ENCODE assay signal across 21 mouse cellular contexts in the genomic region with DNA sequence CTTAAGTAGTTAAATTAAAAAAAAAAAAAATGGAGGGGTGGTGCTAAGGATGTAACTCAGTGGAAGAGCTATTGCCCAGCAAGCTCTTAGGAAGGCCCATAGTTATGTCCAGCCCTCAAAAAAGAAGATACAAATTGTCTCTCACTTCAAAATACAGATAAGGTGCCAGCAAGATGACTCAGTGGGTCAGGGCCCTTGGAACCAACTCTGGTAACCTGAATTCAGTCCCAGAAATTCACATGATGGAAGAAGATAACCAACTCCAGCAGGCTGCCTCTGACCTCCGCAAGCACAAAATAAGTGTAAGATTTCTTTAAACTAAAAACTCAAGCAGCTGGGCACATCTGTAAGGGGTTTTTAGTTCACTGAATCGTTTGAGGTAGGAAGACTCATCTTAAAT. TPM values are rescaled to one million over a fixed set of nuclear protein-coding genes. Genes with fewer than 3 reads are reported as not detected.
DNase-seq lines count a peak whose midpoint lies in the region; ATAC-seq and TF ChIP-seq lines count a peak whose summit lies in the region.
"Had no signal": no experiment of that assay in that cellular context is flagged by ENCODE, and none has a peak within 500 bp of the region (broad histone marks: within the 10 kb centered on the region; RNA-seq: fewer than 3 reads in every experiment).

No protein-coding gene starts in this region.

- no peak for TF ChIP-seq POLR2A in lung, adult 2 months (IDR thresholded peaks at IDR 0.05; ENCODE audit: borderline replicate concordance, extremely low read depth, low read depth, low read length)

- no peaks in the 10 kb centered on the region for H3K9me3 ChIP-seq in intestine, embryonic 15.5 days
- H3K9me3 ChIP-seq: embryonic facial prominence, embryonic 13.5 days; forebrain, embryonic 13.5 days; heart, embryonic 10.5 days; hindbrain, embryonic 13.5 days had no signal

- H3K4me3 ChIP-seq in lung, adult 2 months (replicated peaks; ENCODE audit: extremely low read depth, low read depth, low read length): no peak overlapping the region
- H3K4me3 ChIP-seq in intestine, embryonic 15.5 days (replicated peaks): no peak overlapping the region
- H3K4me3 ChIP-seq: embryonic facial prominence, embryonic 13.5 days; forebrain, embryonic 13.5 days; heart, embryonic 10.5 days; hindbrain, embryonic 13.5 days had no signal

- H3K27ac ChIP-seq in intestine, embryonic 15.5 days: no peak overlapping the region
- H3K27ac ChIP-seq: embryonic facial prominence, embryonic 13.5 days; forebrain, embryonic 13.5 days; heart, embryonic 10.5 days; hindbrain, embryonic 13.5 days; hindbrain, postnatal 0 days had no signal

- DNase-seq in adrenal gland, adult (ENCODE audit: inconsistent age in 2 of 2, low spot score in 1 of 2): peak; percentile 64 to 84
- no peak for DNase-seq in adrenal gland, postnatal 4 days (ENCODE audit: low spot score in 2 of 2)
- peak; percentile 38 for DNase-seq in ovary, adult 18-20 months (ENCODE audit: low spot score)
- no peak for DNase-seq in ovary, postnatal 36 days (ENCODE audit: low spot score)
- peak; percentile 55 for DNase-seq in adrenal gland, postnatal 14 days
- peak; percentile 60 for DNase-seq in skeletal muscle tissue, adult 2 months (ENCODE audit: low read depth, low spot score)
- DNase-seq in lung, adult 2 months: no peak
- DNase-seq: cerebellum, adult 18-20 months; cerebellum, adult 9-11 months; cerebellum, postnatal 36 days; heart, adult 18-20 months; heart, postnatal 10 days; kidney, adult 18-20 months had no signal

- no peaks in the 10 kb centered on the region for H3K27me3 ChIP-seq in intestine, embryonic 15.5 days (replicated peaks)
- H3K27me3 ChIP-seq: embryonic facial prominence, embryonic 13.5 days; forebrain, embryonic 13.5 days; hindbrain, embryonic 13.5 days; Patski had no signal

- H3K4me2 ChIP-seq in intestine, embryonic 15.5 days (replicated peaks): no peak overlapping the region
- H3K4me2 ChIP-seq: embryonic facial prominence, embryonic 13.5 days; forebrain, embryonic 13.5 days; hindbrain, embryonic 13.5 days had no signal

- 66% methylated on average over 2 of the region's 2 CpGs for WGBS in lung, adult 2 months
- 89% methylated on average over 2 of the region's 2 CpGs for WGBS in intestine, embryonic 15.5 days

- no peak for TF ChIP-seq CTCF in lung, adult 2 months (IDR thresholded peaks at IDR 0.05; ENCODE audit: insufficient read depth, low read length)

- peaks cover 17% of the 10 kb centered on the region for H3K36me3 ChIP-seq in intestine, embryonic 15.5 days

- H3K4me1 ChIP-seq in lung, adult 2 months (ENCODE audit: control insufficient read depth, insufficient read depth, low read length): no peaks in the 10 kb centered on the region
- H3K4me1 ChIP-seq in intestine, embryonic 15.5 days (replicated peaks): no peaks in the 10 kb centered on the region
- H3K4me1 ChIP-seq: embryonic facial prominence, embryonic 13.5 days; forebrain, embryonic 13.5 days; heart, embryonic 10.5 days; hindbrain, embryonic 13.5 days had no signal

- no peak for ATAC-seq in intestine, embryonic 15.5 days
- ATAC-seq: activated CD4-positive, CD25-positive, alpha-beta regulatory T cell, adult 4 months; forebrain, embryonic 13.5 days; hindbrain, postnatal 0 days; Patski had no signal

- H3K9ac ChIP-seq in intestine, embryonic 15.5 days: no peak overlapping the region
- H3K9ac ChIP-seq: embryonic facial prominence, embryonic 13.5 days; forebrain, embryonic 13.5 days; hindbrain, embryonic 13.5 days had no signal

RNA-seq across cellular contexts. Expression of a gene that starts 10.5 kb away (rescaled TPM):
- total RNA-seq in adrenal gland, postnatal 4 days (2021): 100 to 1,000 TPM; 311 to 322 TPM
- 348 and 368 TPM in 2 replicates for total RNA-seq in adrenal gland, postnatal 14 days (2021)
- 602 and 729 TPM in 2 replicates for polyA plus RNA-seq in lung, adult 2 months (2012; rRNA removed)
- polyA plus RNA-seq in intestine, embryonic 15.5 days (2015; fragmentation: Nextera tagmentation; extraction: Ambion mirVana): 404 and 407 TPM in 2 replicates

RNA-seq across cellular contexts. Expression of a gene that starts 43.1 kb away (rescaled TPM):
- 100 to 1,000 TPM; 135 to 137 TPM for total RNA-seq in adrenal gland, postnatal 4 days (2021)
- 94.0 and 100 TPM in 2 replicates for total RNA-seq in adrenal gland, postnatal 14 days (2021)
- 37.3 and 41.4 TPM in 2 replicates for polyA plus RNA-seq in lung, adult 2 months (2012; rRNA removed)
- polyA plus RNA-seq in intestine, embryonic 15.5 days (2015; fragmentation: Nextera tagmentation; extraction: Ambion mirVana): 84.4 and 91.5 TPM in 2 replicates

RNA-seq across cellular contexts. Expression of a gene that starts 43.2 kb away (rescaled TPM):
- total RNA-seq in adrenal gland, postnatal 4 days (2021): 10 to 100 TPM; 26.9 to 28.7 TPM
- 19.9 and 23.5 TPM in 2 replicates for total RNA-seq in adrenal gland, postnatal 14 days (2021)
- polyA plus RNA-seq in lung, adult 2 months (2012; rRNA removed): 21.3 and 22.1 TPM in 2 replicates
- 32.0 and 36.7 TPM in 2 replicates for polyA plus RNA-seq in intestine, embryonic 15.5 days (2015; fragmentation: Nextera tagmentation; extraction: Ambion mirVana)

RNA-seq across cellular contexts. Expression of a gene that starts 51.9 kb away (rescaled TPM):
- total RNA-seq in adrenal gland, postnatal 4 days (2021): 10 to 100 TPM; 15.2 to 18.9 TPM
- 7.9 and 9.2 TPM in 2 replicates for total RNA-seq in adrenal gland, postnatal 14 days (2021)
- 19.0 and 21.4 TPM in 2 replicates for polyA plus RNA-seq in lung, adult 2 months (2012; rRNA removed)
- polyA plus RNA-seq in intestine, embryonic 15.5 days (2015; fragmentation: Nextera tagmentation; extraction: Ambion mirVana): 51.6 and 56.3 TPM in 2 replicates

Comparison
In these comparisons a context has a peak if more than half of its experiments do, and no peak if none do; other contexts are left out.
1. DNase-seq: peak in adrenal gland, adult (2 of 2), ovary, adult 18-20 months (single experiment), adrenal gland, postnatal 14 days (single experiment) and skeletal muscle tissue, adult 2 months (single experiment); none in adrenal gland, postnatal 4 days (0 of 2), ovary, postnatal 36 days (single experiment) and lung, adult 2 months (single experiment).